Mouse (Mus musculus): ENCODE data around the gene Sema5b.

The Sema5b gene

DNA sequence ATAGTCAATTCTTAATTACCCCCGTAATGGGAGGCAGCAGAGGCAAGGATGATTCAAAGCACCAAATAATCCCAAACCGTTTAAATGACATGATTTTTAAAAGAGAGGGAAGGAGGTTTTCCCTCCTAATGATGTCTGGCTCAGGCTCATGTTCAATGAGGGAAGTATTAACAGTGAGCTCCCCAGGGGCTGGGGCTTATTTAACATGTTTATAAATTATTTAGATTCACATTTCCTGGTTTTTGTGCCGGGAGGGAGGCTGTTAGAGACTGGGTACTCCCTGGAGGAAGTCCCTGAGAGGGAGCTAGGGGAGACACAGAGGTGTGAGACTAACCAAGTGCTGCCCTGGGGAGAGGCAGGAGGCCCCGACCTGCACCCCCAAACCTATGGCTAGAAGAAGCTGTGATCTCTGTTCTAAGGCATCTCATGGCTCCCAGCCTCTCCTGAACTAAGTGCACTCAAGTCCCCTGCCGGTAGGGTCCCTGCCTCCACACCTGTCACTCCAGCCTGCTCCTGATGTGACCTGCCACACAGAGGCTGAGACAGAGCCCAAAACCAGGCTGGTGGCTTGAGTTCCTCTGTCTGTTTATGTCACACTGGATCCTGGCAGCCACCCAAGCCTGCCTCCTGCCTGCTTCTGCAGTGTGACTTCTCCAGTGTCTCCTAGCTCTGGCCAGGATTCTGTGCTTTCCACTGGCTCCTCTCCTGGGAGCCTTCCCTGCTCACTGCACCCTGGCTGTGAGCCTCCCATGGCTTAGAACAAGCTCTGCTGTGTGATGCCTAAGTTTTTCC is 51.5 kb downstream of the Sema5b start:
- DNase-seq (ENCODE audit: low read depth, low spot score), result no peak

DNA sequence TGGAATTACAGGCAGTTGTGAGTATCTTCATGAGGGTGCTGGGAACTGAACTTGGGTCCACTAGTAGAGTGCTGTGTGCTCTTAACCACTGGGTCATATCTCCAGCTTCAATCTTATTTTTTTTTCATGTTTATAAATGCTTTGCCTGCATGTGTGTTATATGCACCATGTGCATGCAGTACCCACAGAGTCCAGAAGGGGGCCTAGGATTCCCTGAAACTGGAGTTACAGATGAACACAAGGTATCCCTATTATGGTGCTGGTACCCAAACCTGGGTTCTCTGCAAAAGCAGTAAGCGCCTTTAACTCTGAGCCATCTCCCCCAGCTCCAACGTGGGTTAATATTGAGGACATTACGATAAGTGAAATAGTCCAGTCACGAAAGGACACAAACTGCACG is 52.5 kb downstream of the Sema5b start:
- DNase-seq (ENCODE audit: low read depth, low spot score), result peak; percentile 53

DNA sequence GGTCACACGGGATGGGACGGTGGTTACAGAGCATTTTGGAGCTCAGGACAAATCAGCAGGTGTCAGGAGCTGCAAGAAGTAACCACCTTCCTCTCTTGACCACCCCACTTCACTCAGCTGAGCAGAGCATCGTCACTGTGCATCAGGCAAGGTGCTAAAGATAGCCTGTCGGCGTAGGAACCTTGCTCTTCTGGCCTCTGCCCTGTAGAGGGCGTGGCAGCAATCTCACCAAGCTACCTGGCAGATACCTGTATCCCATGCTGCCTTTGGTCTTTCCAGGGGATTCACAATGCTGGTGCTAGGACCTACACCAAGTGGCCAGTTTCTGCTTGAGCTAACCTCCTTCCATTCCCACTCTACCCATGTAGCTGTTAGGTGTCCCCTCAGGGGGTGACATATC is 55.3 kb downstream of the Sema5b start:
- DNase-seq (ENCODE audit: low read depth, low spot score), result peak; percentile 66

DNA sequence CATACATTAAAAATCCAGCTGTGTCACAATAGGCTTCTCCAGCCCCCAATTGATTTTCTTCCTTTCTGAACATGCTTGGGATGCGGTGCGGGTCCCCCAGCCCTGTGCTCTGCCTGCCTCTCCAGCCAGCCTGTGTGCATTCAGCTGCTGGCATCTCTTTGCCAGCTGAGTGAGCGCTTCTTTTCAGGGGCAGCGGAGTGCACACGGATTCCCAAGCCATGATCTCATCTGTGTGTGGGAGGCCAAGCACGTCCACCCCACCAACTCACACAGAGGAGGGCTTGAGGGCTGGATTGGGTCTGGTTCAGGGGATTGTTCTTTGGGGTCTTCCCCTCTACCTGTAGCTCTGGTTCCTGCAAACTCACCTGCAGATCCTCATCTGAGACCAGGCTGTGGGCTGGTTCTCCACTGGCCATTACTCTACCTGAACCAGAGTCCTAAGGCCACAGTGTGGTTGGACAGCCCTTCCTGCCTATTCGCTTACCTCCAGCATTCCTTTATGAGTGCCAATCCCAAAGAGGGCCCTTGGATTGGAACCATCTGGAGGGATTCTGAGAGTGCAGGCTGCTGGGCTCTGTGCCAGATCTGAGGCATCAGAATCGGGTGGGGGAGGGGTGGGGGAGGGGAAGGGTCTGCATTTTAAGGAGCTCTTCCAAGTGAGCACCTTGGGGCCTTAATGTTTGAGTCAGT is 55.9 kb downstream of the Sema5b start:
- peak; percentile 37 for DNase-seq (ENCODE audit: low read depth, low spot score)

DNA sequence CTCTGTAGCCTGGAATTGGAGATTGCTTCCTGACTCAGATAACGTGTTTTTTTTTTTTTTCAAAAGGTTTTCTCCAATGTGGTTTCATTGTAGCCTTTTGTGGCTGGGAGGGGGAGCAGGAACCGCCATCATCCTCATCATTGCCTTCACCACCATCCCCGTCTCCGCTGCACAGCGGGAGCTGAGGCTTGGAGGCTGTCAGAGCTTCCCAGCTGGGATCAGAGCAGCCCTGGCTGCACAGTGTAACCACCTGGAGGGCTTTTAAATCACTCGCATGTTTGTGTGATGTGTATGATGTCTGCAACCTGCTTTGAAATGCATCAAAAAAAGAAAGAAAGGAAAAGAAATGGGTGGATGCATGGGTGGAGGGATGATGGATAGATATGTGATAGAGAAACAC is 57.0 kb downstream of the Sema5b start:
- DNase-seq (ENCODE audit: low read depth, low spot score), result peak; percentile 19

DNA sequence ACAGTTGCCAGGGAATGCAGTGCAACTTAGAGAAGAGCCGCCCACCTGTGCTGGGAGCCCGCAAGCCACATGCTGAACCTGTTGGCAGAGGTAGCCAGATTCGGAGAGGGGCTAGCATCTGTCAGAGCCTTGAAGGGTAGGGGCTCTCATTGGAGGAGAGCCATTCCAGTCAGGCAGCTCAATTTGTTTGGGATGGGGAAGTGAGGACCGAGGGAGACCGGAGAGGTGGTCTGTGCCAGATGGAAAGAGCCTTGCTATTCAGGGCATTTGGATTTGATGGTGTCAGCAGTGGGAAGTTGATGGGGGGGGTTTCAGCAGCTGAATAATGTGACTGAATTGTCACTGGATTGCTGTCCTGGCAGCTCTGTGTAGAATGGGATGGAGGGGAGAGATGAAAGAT is 57.9 kb downstream of the Sema5b start:
- DNase-seq (ENCODE audit: low read depth, low spot score), result no peak

DNA sequence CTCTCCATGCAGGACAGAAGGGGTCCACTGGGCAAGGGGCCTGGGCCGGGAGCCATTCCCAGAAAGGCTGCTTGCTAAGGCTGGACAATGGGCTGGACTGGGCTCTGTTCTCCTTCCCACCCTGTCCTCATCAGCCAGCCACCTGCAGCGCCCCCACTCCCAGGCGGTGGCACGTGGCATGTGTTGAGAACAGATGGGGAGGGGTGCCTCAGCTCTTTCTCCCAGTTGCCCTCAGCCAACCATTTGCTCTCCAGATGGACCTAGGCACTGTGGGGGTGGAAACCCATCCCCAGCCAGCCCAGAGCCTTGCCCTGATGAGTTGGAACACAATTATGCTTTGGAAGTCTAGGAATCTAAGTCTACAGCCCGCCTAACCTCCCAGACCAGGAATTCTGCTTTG is 59.3 kb downstream of the Sema5b start:
- DNase-seq (ENCODE audit: low read depth, low spot score), result no peak

DNA sequence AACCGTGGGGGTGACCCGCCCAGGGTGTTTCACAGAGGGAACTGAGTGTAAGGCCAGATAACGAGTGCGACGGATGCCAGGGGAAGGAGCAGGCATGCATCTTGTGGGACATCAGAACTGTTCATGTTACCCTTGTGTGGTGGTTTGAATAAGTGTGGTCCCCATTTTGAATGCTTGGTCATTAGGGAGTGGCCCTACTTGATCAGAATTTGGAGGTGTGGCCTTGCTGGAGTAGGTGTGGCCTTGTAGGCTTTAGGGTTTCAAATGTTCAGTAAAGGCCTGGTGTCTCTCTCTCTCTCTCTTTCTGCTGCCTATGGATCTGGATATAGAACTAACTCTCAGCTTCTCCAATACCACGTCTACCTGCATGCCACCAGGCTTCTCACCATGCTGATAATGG is 60.5 kb downstream of the Sema5b start:
- peak; percentile 54 for DNase-seq (ENCODE audit: low read depth, low spot score)

DNA sequence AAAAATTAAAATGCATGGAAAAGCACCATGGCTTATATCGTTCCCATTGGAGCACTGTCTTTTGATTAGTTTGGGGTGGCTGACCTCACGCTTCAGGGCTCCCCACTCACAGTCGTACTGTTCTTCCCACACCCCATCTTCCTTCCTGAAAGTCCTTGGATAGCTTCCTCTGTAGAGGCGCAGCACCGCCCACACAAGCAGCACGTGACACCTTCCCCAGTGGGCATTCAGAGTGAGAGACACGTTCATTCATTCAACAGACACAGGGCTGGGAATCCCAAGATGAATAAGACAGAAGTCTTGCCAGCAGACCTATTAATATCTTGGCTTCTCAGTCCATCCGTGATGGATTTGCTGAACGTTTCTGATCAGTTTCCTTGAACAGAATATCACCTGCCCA is 61.6 kb downstream of the Sema5b start:
- DNase-seq (ENCODE audit: low read depth, low spot score), result peak; percentile 40

DNA sequence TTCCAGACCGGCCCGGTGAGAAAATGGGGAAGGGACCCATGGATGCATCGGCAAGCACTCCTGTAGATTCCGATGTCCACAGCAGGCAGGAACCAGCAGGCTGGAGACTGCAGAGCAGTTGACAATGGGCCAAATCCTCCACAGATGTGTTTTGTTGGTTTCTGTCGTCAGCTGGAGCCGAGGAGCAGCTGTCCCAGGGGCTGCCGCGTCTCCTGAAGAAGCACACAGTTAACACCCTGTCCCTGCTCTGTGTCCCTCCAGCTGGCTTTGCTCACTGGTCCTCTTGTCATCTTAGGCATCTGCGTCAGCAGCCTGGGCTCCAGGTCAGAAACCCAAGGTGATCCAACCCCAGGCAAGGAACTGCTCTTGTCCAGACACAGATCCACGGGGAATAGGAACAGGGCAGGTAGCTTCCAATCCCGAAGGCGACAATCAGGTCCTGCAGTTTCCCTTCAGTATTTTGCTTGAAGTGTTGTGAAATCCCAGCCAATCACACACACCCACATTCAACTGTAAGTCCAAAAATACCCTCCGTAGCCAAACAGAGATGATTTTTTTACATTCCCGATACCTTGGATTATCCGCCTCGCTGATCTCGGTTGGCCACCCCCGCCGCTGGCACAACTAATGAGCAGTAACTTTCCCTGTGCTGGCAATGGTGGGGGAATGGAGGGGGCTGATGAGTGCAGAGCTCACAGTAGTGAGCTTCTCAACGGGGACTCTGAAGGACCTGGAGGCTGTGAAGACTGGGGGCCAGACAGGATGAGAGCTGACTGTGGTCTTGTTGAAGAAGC is 63.0 kb downstream of the Sema5b start:
- no peak for DNase-seq (ENCODE audit: low read depth, low spot score)

DNA sequence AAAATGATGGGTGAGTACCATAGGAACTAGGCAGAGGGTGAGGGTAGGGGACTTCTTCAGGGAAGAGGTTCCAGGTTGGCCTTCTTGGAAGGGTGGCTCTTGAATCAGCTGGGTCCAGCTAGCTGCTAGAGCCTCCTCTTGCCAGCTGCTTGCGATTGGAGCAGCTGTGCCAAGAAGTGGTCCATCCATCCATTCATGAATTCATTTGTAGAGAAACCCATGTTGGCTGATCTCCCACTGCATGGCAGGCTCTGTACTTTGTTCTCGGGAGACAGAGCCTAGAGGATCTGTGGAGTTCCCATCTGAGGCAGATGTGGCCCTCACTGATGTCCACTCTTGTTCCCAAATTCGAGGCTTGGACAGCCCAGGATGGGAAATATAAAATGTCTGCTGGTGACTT is 66.3 kb downstream of the Sema5b start:
- DNase-seq (ENCODE audit: low read depth, low spot score), result no peak

DNA sequence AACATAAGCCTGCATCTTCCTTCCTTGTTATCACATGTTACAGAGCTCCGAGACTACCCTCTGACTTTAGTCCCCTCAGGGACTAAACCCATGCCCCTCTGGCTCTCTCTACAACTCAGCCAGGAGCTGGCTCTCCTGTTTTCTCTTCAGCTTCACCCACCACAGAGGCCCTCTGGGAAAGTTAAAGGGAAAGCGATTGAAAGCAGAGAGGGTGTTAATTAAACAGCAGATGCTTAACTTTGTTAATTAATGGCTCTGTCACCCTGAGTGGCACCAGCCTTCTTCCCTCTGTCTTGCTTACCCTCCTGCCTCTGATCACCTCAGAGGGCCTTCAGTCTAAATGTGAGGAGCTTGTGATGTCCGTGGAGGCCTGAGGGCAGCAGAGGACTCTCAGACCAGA is 67.3 kb downstream of the Sema5b start:
- DNase-seq (ENCODE audit: low read depth, low spot score), result no peak

DNA sequence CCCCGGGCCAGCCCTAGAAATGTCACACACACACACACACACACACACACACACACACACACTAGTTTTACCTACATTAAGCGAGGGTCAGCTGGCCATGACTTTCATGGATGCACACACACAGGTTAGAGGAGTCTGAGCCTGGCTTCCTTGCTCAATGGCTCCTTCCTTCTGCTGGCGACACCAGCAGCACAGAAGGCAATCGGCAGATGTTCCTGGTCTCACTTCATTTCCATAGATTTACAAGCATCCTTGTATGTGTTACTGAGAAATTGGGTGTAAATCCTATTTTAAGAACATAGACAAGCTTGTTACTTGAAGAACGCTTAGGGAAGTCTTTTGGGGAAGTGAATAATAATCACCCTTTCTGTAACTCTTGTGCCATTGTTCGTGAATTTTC is 68.6 kb downstream of the Sema5b start:
- no peak for DNase-seq (ENCODE audit: low read depth, low spot score)

DNA sequence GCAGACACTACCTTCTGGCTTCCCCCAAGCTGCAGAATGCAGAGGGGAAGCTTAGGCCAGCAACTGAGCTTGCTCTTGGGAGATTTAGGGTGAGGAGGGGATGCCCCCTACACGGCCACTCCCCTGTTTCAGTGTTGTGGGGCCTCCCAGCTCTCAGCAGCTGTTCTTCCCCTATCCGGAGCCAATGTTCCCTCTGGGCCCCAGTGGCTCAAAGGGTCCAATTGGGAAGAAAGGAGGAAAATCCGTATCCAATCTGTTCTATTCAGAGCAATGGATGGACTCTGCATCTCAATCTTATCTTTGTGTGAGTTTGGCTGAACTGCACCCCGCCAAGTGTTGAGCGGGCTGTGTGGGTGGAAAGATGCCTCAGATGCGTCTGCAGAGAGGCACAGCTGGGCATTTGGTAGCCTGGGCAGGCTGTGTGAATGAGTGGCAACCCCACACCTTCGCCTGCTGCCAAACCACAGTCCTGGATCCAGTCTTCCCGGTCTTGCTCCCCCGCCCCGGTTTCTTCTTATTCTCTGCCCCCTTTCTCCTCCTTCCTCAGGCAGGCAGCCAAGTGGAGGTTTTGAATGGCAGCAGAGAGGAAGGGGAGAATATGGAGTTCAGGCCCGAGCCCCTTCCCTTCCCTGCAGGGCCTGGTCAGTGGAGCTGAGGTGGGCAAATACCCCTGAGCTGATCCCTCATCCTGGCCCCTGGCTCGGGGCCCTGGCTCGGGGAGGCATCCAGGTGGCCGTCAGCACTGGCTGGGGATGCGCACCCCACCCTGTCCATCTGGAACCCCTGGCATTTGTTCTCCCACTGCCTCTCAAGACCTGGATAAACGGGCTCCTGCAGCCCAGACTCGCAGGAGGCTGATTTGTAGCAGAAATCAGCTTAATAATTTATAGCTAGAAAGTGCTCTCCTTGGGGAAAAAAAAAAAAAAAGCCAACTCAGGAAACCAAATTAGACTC is 73.2 kb downstream of the Sema5b start:
- DNase-seq (ENCODE audit: low read depth, low spot score), result no peak

DNA sequence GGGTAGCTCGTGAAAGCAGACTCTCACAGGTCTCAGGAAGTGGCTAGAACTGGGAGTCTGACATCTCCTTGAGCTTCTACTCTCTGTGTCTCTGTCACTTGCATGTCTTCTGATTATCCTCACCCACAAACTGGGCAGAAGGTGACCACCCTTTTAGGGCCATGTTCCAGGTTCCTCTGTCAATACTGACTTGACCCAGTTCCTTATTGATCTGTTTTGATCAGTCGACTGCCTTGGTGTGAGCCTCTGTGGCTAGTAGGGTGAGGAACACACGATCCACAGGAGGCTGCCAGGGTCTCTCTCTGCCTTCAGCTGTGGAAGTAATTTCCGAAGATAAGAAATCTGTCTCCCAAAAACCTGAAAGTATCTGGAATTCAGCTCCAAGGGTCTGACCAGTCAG is 76.8 kb downstream of the Sema5b start:
- no peak for DNase-seq (ENCODE audit: low read depth, low spot score)

DNA sequence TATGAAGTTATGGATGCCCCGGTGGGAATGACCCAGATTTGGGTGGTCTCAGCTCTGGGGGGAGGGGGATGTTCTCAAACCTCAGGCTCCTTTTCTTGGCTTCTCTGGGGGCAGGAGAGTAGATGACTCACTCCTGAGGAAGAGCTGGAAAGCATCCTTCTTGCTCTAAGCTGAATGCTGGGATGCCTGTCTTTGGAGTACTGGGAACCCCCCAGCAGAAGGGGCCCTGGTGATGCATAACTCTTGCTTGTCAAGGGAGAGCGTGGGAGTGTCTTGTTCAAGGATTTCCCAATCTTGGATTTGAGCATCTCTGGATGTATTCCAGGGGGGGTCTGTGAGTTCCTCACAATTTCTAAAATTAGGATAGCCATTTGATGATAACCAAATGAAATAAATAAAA is 82.1 kb downstream of the Sema5b start:
- no peak for DNase-seq (ENCODE audit: low read depth, low spot score)

DNA sequence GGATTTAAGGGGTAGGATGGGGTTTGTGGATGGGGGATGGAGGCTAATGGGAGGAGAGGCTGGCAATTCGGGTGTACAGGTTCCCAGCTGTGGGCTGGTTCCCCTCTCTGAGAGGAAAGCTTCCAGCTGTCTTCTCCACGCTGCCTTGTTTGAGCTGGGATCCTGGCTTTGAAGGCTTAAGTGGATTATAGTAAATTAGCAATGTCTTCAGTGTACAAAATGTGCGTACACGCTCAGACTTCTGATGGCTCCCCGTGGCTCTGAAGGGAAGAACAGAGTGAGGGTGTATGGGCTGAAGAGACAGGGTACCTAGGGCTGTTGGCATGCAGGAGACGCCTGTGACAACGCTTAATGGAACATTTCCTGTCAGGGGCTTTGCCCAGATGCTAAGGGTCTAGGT is 83.0 kb downstream of the Sema5b start:
- peak; percentile 33 for DNase-seq (ENCODE audit: low read depth, low spot score)

DNA sequence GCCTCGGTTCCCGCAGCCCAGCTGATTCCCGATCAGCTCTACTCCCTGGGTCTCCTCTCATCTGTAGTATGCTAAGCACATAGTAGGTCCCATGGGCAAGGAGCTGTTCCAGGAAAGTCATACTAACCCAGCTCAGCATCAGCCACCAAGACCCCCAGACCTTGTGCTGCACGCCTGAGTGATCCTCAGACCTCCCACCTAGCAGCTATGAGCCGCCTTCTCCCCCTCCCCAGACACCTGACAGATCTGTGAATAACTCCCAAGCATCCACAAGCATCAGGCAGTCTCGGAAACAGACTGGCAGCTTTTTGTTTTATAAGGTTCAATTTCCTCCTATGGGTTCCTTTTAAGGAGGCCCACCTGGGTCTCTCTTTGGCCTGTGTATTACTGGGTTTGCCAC is 83.9 kb downstream of the Sema5b start:
- DNase-seq (ENCODE audit: low read depth, low spot score), result no peak

DNA sequence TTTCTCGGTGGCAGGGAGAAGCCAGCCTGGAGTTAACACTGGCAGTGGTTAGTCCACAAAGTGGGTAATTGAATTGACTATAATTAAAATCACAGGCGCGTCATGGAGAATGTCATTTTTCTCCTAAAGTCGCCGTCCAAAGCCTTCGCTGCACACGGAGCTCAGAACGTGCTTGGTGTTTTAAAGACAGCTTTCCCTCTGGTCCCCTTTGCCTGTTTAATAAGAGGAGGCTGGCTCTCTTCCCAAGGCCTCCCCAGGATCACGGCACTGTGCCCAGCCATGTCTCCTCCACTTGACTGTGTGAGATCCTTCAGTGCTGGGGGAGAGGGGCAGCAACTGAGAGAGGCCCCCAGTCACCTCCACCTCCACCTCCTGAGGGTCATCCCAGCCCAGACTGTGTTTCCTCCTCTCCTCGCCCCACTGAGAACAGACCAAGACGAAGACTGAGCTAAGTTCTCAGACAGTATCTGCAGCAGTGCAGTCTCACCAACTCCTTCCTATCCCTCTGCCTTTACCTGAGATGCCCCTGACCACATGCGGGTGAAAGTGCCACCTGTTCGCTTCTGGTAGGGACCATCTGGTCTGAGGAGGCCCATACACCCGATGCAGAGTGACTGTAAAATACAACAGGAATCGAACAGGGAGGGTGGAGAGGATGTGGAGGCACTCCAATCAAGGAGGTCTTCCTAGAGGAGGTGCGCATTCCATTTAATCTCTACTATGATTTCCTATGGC is 84.5 kb downstream of the Sema5b start:
- DNase-seq (ENCODE audit: low read depth, low spot score), result no peak

DNA sequence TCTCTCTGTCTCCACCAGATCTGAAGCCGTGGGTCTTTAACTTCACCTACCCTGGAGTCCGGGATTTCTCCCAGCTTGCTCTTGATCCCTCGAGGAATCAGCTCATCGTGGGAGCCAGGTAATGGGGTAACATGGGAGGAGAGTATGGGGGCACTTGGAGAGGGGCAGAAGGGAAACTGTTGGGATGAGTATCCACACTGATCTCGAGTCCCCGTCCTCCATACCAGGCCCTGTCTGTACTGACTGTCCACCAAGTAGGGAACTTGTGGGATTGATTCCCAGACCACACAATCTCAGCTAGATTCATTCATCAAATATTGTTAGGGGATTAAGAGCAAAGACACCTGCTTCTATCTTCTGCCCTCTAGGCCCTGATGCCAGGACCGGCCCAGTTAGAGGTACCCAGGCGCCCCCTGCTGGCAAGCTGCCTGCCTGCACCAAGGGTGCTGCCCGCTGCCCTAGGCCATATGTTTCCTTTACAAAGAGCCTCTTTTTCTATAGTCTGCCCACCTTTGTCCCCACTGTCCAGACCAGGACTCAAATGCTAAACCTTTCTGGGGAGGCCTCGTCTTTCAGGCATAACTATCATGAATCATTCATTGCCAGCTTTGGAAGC is 87.2 kb downstream of the Sema5b start:
- DNase-seq (ENCODE audit: low read depth, low spot score), result peak; percentile 46
